Comparison of ENCODE assay signal across 27 mouse cellular contexts in genomic region chr13:116870221-116870620, GRCm38 (mm10).
"Had no signal": no experiment of that assay in that cellular context is flagged by ENCODE, and none has a peak within 500 bp of the region (broad histone marks: within the 10 kb centered on the region; RNA-seq: fewer than 3 reads in every experiment).

No protein-coding gene starts in this region.

- H3K4me2 ChIP-seq: limb, embryonic 12.5 days; limb, embryonic 13.5 days; limb, embryonic 15.5 days; liver, embryonic 11.5 days; liver, embryonic 12.5 days; liver, embryonic 13.5 days; liver, embryonic 15.5 days; lung, embryonic 14.5 days; lung, embryonic 15.5 days; midbrain, embryonic 11.5 days; midbrain, embryonic 12.5 days; midbrain, embryonic 13.5 days; midbrain, embryonic 15.5 days; neural tube, embryonic 12.5 days had no signal

- H3K27me3 ChIP-seq: limb, embryonic 12.5 days; limb, embryonic 13.5 days; limb, embryonic 15.5 days; liver, embryonic 12.5 days; liver, embryonic 13.5 days; liver, embryonic 15.5 days; lung, embryonic 15.5 days; megakaryocyte, embryonic 14.5 days; midbrain, embryonic 12.5 days; midbrain, embryonic 13.5 days; midbrain, embryonic 15.5 days; neural tube, embryonic 12.5 days had no signal

- H3K4me3 ChIP-seq: limb, embryonic 10.5 days; limb, embryonic 12.5 days; limb, embryonic 13.5 days; limb, embryonic 15.5 days; liver, embryonic 12.5 days; liver, embryonic 13.5 days; liver, embryonic 15.5 days; lung, embryonic 15.5 days; megakaryocyte, embryonic 14.5 days; midbrain, embryonic 10.5 days; midbrain, embryonic 12.5 days; midbrain, embryonic 13.5 days; midbrain, embryonic 15.5 days; neural tube, embryonic 12.5 days had no signal

- DNase-seq: left cerebral cortex, postnatal 4 days; liver; liver, embryonic 13.5 days; liver, postnatal 0 days; lung, adult 18-20 months; lung, adult 2 months; lung, embryonic 14.5 days; lung, postnatal 10 days; lung, postnatal 14 days; lung, postnatal 36 days; lung, postnatal 4 days; midbrain, embryonic 14.5 days had no signal

- H3K36me3 ChIP-seq: liver, embryonic 12.5 days; liver, embryonic 13.5 days; liver, embryonic 15.5 days; lung, embryonic 15.5 days; neural tube, embryonic 12.5 days had no signal
